Mouse (Mus musculus) fibroblast of lung, adult 2 months (primary cell): ENCODE results near the gene Fancm.
"Not testable (repeated sequence)": the region's sequence is repeated elsewhere in the genome, so short reads cannot be mapped to it uniquely, and the experiment has no call there.

Experiments used
- DNase-seq: peaks from one replicate; pipeline ENCODE4 v3.0.0-alpha.2; 2011; ENCODE audit warnings: low read depth

The Fancm gene

DNA sequence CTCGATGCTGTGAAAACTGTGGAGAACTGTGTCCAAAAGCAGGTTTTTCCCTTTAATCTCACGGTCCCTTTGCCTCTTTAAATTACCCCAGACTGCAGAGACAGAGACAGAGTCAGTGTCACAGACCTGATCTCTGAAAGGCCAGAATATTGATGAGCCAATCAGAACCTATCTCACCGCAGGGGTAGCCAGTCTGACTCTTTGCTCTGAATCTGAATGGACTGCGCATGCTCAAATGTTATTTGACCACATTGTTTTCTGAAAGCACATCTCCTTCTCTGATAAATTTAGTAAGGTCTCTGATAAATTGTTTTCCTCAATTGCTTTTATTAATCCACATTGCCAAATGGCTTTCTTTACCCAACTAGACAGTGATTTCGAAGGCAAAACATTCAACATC lies 44.0 kb downstream of the Fancm start:
- DNase-seq = no peak

DNA sequence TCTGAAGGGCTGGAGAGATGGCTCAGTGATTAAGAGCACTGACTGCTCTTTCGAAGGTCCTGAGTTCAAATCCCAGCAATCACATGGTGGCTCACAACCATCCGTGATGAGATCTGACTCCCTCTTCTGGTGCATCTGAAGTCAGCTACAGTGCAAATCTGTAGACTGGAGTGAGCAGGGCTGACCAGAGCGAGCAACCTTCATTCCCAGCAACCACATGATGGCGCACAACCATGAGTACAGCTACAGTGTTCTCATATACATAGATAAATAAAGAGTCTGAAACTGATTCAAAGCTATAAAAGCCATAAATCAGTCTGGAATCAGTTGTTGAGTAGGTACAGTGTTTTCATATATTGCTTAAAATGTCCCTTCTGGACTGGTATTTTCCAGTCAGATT lies 60.7 kb downstream of the Fancm start:
- not testable (repeated sequence) for DNase-seq

DNA sequence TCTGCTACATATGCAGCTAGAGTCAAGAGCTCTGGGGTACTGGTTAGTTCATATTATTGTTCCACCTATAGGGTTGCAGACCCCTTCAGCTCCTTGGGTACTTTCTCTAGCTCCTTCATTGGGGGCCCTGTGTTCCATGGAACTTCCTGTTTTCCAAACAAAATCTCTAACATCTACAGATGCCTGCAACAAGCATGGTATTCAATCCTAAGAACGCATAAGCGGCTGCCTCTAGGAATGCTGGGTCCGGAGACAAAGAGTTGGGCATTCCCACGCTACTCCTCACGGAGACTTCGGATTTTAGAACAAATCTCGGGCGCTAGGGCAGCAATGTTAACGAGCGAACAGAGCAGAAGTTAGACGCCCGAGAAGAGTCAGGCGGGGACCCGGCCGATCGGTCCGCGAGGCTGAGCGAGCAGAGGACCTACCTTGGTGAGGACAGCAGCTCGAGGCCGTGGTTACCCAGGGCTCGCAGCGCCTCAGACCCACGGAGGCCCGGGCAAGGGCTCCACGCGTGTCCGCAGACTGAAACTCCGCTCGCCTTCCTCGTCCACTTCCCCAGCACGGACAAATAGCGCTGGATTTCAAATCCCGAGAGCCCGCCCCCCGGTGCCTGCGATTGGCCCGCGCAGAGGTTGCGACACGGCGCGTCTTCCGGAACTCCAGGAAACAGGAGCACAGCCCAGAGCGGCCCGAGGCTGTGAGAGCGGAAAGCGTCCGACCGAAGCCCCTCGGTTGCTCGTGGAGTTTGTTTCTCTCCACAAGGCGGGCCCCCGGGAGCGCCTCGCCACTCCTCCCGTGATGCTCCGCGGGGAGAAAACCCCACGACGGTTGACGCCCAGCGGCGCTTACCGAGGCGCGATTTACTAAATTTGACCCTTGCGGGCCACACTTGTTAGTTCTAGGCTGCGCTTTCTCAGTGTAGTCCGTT lies 96.9 kb downstream of the Fancm start, which contains the start of gene Mis18bp1:
Gene Mis18bp1 (minus strand): TSS at position 584 of the 931 bp plus-strand sequence.
- DNase-seq = peak; percentile 90

GRCm38 (mm10) chr12:65172959-65173358 lies 97.6 kb downstream of the Fancm start:
- not testable (repeated sequence) for DNase-seq

GRCm38 (mm10) chr12:65173736-65174135 lies 98.3 kb downstream of the Fancm start:
- DNase-seq = no peak
